In genomic region chr5:139912121-139912771, GRCm38 (mm10) we compare ENCODE assay signal across 9 mouse cellular contexts. TPM values are rescaled to one million over a fixed set of nuclear protein-coding genes. Genes with fewer than 3 reads are reported as not detected.
DNase-seq lines count a peak whose midpoint lies in the region; ATAC-seq and TF ChIP-seq lines count a peak whose summit lies in the region.
"Had no signal": no experiment of that assay in that cellular context is flagged by ENCODE, and none has a peak within 500 bp of the region (broad histone marks: within the 10 kb centered on the region; RNA-seq: fewer than 3 reads in every experiment).

No protein-coding gene starts in this region.

- intact Hi-C loops in gastrocnemius, postnatal 36 days (cut with DNase I) = no loop called here

- TF ChIP-seq CTCF in lung, adult 2 months (IDR thresholded peaks at IDR 0.05; ENCODE audit: insufficient read depth, low read length) = no peak

- H3K9ac ChIP-seq in forebrain, embryonic 14.5 days (ENCODE audit: low read length) = peak overlapping the region; percentile 60
- H3K9ac ChIP-seq in midbrain, embryonic 16.5 days (ENCODE audit: low read depth, low read length) = peak overlapping the region; percentile 69

- peak; percentile 30 for DNase-seq in lung, adult 2 months
- no peak for DNase-seq in lung, postnatal 25 days (ENCODE audit: low spot score)
- DNase-seq in forebrain, embryonic 14.5 days (ENCODE audit: low spot score) = no peak
- peak; percentile 37 to 59 for DNase-seq in kidney, postnatal 25 days
- no peak for DNase-seq in urinary bladder, postnatal 10 days (ENCODE audit: low spot score)
- DNase-seq in gastrocnemius, postnatal 36 days = no peak
- DNase-seq in B cell, adult 2 months = no peak

- under 1% methylated on average over 35 of the region's 64 CpGs for WGBS in lung, adult 2 months
- under 1% methylated on average over 40 of the region's 64 CpGs for WGBS in forebrain, embryonic 14.5 days
- WGBS in midbrain, embryonic 16.5 days = 0% methylated on average over 20 of the region's 64 CpGs

- H3K4me3 ChIP-seq in lung, adult 2 months (replicated peaks; ENCODE audit: extremely low read depth, low read depth, low read length) = peak overlapping the region; percentile 33
- peak overlapping the region; percentile 44 for H3K4me3 ChIP-seq in forebrain, embryonic 14.5 days (ENCODE audit: low read depth, low read length)
- H3K4me3 ChIP-seq in midbrain, embryonic 16.5 days (ENCODE audit: low read depth, low read length) = peak overlapping the region; percentile 54
- H3K4me3 ChIP-seq: megakaryocyte, embryonic 14.5 days had no signal

- no peak for TF ChIP-seq POLR2A in lung, adult 2 months (IDR thresholded peaks at IDR 0.05; ENCODE audit: borderline replicate concordance, extremely low read depth, low read depth, low read length)

- H3K27ac ChIP-seq in forebrain, embryonic 14.5 days (ENCODE audit: low read depth, low read length) = peak overlapping the region; percentile 70; the same call in 1 of the 2 replicates
- peak overlapping the region; percentile 32; the same call in 1 of the 2 replicates for H3K27ac ChIP-seq in midbrain, embryonic 16.5 days (ENCODE audit: low read length)

- peak overlapping the region; percentile 97 for H3K4me2 ChIP-seq in forebrain, embryonic 14.5 days (ENCODE audit: low read length)
- H3K4me2 ChIP-seq in midbrain, embryonic 16.5 days (ENCODE audit: low read length) = peak overlapping the region; percentile 97

- H3K9me3 ChIP-seq in forebrain, embryonic 14.5 days (replicated peaks; ENCODE audit: control insufficient read depth, low read length) = no peaks in the 10 kb centered on the region
- no peaks in the 10 kb centered on the region for H3K9me3 ChIP-seq in midbrain, embryonic 16.5 days (replicated peaks; ENCODE audit: control insufficient read depth, low read length, poor library complexity, severe bottlenecking)
- H3K9me3 ChIP-seq: megakaryocyte, embryonic 14.5 days had no signal

- peak; percentile 37 for ATAC-seq in forebrain, embryonic 14.5 days
- no peak for ATAC-seq in midbrain, embryonic 16.5 days

- peaks cover 7% of the 10 kb centered on the region for H3K4me1 ChIP-seq in lung, adult 2 months (ENCODE audit: control insufficient read depth, insufficient read depth, low read length)
- H3K4me1 ChIP-seq in forebrain, embryonic 14.5 days (ENCODE audit: control insufficient read depth, insufficient read depth, low read length) = peaks cover 21% of the 10 kb centered on the region
- peaks cover 43% of the 10 kb centered on the region for H3K4me1 ChIP-seq in midbrain, embryonic 16.5 days (ENCODE audit: control insufficient read depth, insufficient read depth, low read length)

- H3K27me3 ChIP-seq in forebrain, embryonic 14.5 days (replicated peaks; ENCODE audit: control insufficient read depth, insufficient read depth, low read length) = peaks cover 60% of the 10 kb centered on the region
- peaks cover 34% of the 10 kb centered on the region for H3K27me3 ChIP-seq in midbrain, embryonic 16.5 days (ENCODE audit: control insufficient read depth, insufficient read depth, low read depth, low read length)

- H3K36me3 ChIP-seq in forebrain, embryonic 14.5 days (ENCODE audit: control insufficient read depth, insufficient read depth, low read length) = no peaks in the 10 kb centered on the region
- no peaks in the 10 kb centered on the region for H3K36me3 ChIP-seq in midbrain, embryonic 16.5 days (ENCODE audit: control insufficient read depth, insufficient read depth, low read length)

RNA-seq across cellular contexts. Expression of gene Elfn1, which starts 4.5 kb away (rescaled TPM):
- polyA plus RNA-seq in lung, adult 2 months (2012; rRNA removed) = 22.5 and 27.8 TPM in 2 replicates
- 1.7 and 2.5 TPM in 2 replicates for polyA plus RNA-seq in forebrain, embryonic 14.5 days (2014; fragmentation: Nextera tagmentation; extraction: Ambion mirVana)
- polyA plus RNA-seq in midbrain, embryonic 16.5 days (2015; fragmentation: Nextera tagmentation; extraction: Ambion mirVana) = 2.5 TPM in 2 replicates
- not detected for total RNA-seq in gastrocnemius, postnatal 36 days (2021)

Comparison
In these comparisons a context has a peak if more than half of its experiments do, and no peak if none do; other contexts are left out.
1. DNase-seq: peak in lung, adult 2 months (single experiment) and kidney, postnatal 25 days (2 of 2); none in lung, postnatal 25 days (single experiment), forebrain, embryonic 14.5 days (single experiment), urinary bladder, postnatal 10 days (single experiment), gastrocnemius, postnatal 36 days (0 of 2) and B cell, adult 2 months (0 of 2).
2. Peak in every context shown above with its lines, with median percentiles within 50 percentile points of each other: H3K4me3 ChIP-seq.